Mouse (Mus musculus) gastrocnemius, adult 2 months (tissue): ENCODE measurements around the gene Snx32. TPM values are rescaled to one million over a fixed set of nuclear protein-coding genes. Genes with fewer than 3 reads are reported as not detected.
A peak's percentile ranks its signal among the peaks of the same experiment; 100 is the strongest.

Experiments
- DNase-seq: peaks from one replicate; pipeline ENCODE4 v3.0.0; 2022
- H3K27ac ChIP-seq: fragments of 200-600 bp; 2 replicates; pipeline ENCODE4 v1.8.1; 2022; ENCODE audit warnings: mild to moderate bottlenecking
- H3K4me3 ChIP-seq: fragments of 200-600 bp; 2 replicates; pipeline ENCODE4 v1.8.1; 2022; ENCODE audit warnings: mild to moderate bottlenecking, moderate library complexity
- CTCF ChIP-seq: fragments of 200-600 bp; IDR thresholded peaks from 2 replicates; pipeline ENCODE4 v1.8.1; 2022; ENCODE audit warnings: antibody characterized with exemption, mild to moderate bottlenecking, moderate library complexity
- intact Hi-C: fragments of 180-260 bp; cut with DNase I; formaldehyde crosslinking; loops from one replicate; pipeline ENCODE4 v1.15.1; 2025
- total RNA-seq, 2 experiments: library from RNA; stranded (reverse); gene quantifications; 2 replicates each; pipeline ENCODE4 v1.2.3; 2021

Snx32 gene
- total RNA-seq, 2 experiments from 2014 or later, result 5.8 to 8.0 TPM

- no peak for DNase-seq
- Histone ChIP-seq H3K4me3 (peak overlapping the region; percentile 64), H3K27ac (no peak overlapping the region)
- no peak for TF ChIP-seq CTCF
- intact Hi-C loops, result no loop called here
Observed at GRCm38 (mm10) chr19:5530138-5530524, 19.8 kb upstream of the Snx32 start.

DNA sequence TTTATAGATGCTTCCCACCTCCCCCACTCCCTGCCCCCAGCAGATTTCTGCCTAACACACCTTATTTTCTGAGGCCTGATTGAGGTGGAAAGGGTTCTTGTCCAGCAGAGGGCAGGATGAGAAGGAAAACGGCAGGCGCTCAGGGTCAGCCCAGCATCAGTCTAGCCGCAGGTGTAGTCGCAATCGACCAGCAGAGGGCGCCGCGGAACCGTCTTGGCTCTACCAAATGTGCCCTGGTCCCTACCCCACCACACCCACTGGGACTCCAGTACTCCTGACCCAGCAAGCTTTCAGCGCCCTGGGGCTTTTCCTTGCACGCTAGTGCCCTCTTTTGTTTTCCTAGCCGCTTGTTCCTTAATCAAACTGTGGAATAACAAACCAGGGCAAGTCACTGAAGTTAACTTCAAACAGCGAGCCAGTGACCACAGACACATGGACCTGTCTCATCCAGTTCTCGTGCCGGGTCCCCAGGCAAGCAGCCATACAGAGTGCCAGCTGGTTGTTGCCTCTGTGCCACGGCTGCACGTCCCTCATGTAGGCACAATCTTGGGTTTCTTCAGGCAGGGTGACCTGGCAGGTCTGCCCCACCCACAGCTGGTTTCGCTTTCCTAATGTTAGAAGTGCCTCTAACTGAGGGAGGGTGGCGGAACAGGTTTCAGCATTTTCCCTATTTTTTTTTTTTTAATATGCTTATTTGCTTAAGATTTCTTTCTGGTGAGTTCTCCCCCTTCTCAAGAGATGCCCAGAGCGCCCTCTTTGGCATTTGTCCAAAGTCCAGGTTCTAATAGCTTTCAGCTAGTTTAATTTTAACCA is 19.2 kb upstream of the Snx32 start:
- DNase-seq, result peak; percentile 98
- H3K27ac ChIP-seq, result peak overlapping the region; percentile 43

GRCm38 (mm10) chr19:5525204-5525603 is 14.9 kb upstream of the Snx32 start:
- Histone ChIP-seq H3K4me3 (no peak overlapping the region), H3K27ac (peak overlapping the region; percentile 35; the same call in 1 of the 2 replicates)
- intact Hi-C loops, result no loop called here
- TF ChIP-seq CTCF, result no peak
- peak; percentile 40 for DNase-seq

More for the DNA sequence above, 19.2 kb upstream of the Snx32 start:
- peak overlapping the region; percentile 64 for H3K4me3 ChIP-seq
- intact Hi-C loops, result loop anchor here (1.0 kb wide), 1 partner anchor 39 kb away; the partner anchor contains the start of gene Ap5b1
- peak; percentile 98 for TF ChIP-seq CTCF

DNA sequence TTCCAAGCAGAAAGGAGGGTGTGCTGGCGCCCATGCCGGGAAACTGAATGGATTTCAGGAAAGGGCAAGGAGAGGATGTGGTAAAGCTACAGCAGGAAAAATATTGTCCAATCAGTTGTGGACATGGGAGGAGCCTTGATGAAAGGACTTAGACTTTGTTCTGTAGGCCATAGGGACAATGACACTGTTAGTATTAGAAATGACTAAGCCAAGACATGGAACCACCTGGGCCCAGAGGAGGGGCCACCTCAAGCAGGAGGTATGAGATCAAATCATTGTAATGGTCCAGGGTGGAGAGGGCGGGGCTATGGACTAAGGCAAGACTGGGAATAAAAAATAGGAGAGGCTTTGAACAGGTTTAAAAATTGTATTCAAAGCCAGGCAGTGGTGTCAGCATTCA is 8.4 kb upstream of the Snx32 start:
- TF ChIP-seq CTCF, result no peak
- intact Hi-C loops, result no loop called here
- DNase-seq, result no peak

GRCm38 (mm10) chr19:5516906-5517505 is 6.7 kb upstream of the Snx32 start:
- DNase-seq, result no peak
- no peak overlapping the region for H3K4me3 ChIP-seq
- peak; percentile 7; the same call in 1 of the 2 replicates for TF ChIP-seq CTCF
- intact Hi-C loops, result no loop called here
- no peak overlapping the region for H3K27ac ChIP-seq

More for the DNA sequence above, 8.4 kb upstream of the Snx32 start:
- H3K27ac ChIP-seq, result no peak overlapping the region
- no peak overlapping the region for H3K4me3 ChIP-seq

GRCm38 (mm10) chr19:5515840-5516777 is 5.8 kb upstream of the Snx32 start:
- TF ChIP-seq CTCF, result no peak; the same call in 1 of the 2 replicates
- intact Hi-C loops, result no loop called here
- Histone ChIP-seq H3K27ac (no peak overlapping the region), H3K4me3 (no peak overlapping the region)
- no peak for DNase-seq

DNA sequence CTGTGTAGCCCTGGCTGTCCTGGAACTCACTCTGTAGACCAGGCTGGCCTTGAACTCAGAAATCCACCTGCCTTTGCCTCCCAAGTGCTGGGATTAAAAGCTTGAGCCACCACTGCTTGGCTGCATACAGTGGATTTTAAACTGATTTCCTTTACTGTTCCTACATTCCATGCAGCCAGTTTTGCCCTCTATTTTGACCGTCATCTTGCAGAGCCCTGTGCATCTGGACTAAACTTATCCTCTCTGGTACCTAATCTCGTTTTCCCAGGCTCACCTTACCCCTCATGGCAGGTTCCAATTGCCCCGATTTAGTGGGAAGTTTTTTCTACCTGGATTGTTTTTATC is 2.6 kb upstream of the Snx32 start:
- intact Hi-C loops, result no loop called here
- Histone ChIP-seq H3K4me3 (no peak overlapping the region), H3K27ac (no peak overlapping the region)
- no peak for DNase-seq
- TF ChIP-seq CTCF, result no peak

- intact Hi-C loops, result no loop called here
- DNase-seq, result no peak
- peak overlapping the region; percentile 35 for H3K4me3 ChIP-seq
- peak overlapping the region; percentile 44 for H3K27ac ChIP-seq
- TF ChIP-seq CTCF, result no peak
Observed at GRCm38 (mm10) chr19:5512091-5513004, 2.0 kb upstream of the Snx32 start.

DNA sequence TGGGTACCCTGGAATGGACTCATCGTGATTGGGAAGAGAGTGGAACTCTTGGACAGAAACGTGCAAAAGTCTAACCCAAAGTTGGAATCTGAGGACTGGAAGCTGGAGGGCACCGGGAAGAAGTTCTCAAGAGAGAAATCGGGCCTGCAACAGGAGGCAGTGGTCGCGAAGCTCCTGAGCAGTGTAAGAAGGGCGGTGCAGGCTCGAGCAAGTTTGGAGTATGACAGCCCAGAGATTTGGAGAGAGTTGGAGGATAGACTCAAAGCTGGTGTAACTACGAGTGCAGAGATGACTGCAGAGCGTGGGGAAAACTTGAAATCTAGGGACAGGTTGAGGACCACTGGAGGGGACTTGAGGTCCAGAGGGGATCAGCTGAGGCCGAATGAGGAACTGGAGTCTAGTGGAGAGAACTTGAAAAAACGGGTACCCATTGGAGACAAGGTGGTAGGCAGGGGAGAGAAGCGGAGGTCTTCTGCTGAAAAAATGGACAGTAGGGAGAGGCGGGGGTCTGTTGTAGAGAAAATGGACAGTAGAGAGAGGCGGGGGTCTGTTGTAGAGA is 815 bp upstream of the Snx32 start:
- peak overlapping the region; percentile 93 for H3K4me3 ChIP-seq
- no peak for TF ChIP-seq CTCF
- intact Hi-C loops, result loop anchor here (2.0 kb wide), 1 partner anchor 20 kb away; the partner anchor contains the start of gene Cfl1
- peak overlapping the region; percentile 89 for H3K27ac ChIP-seq
- DNase-seq, result no peak

DNA sequence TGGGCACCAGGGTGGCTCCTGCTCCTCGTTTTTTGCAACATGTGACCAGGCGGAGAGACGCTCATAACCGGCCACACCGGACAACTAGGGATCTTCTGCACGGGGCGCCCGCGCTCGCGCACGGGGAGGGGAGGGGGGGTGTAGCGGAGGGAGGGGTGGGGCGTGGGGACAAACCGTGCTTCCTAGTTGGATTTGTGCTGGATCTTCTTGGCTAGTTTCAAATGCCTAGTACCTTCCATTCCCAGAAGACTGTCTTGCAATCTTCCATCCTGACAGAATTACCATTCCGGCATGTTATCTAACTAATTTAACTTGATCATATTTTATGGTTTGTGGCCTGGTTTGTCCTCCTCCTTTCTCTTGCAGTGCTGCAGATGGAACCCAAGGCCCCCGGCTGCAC is 6.7 kb downstream of the Snx32 start, which contains the start of gene 1700020D05Rik:
Gene 1700020D05Rik (minus strand): TSS at position 101 of the 400 bp plus-strand sequence.
- DNase-seq, result no peak
- intact Hi-C loops, result no loop called here
- no peak for TF ChIP-seq CTCF

DNA sequence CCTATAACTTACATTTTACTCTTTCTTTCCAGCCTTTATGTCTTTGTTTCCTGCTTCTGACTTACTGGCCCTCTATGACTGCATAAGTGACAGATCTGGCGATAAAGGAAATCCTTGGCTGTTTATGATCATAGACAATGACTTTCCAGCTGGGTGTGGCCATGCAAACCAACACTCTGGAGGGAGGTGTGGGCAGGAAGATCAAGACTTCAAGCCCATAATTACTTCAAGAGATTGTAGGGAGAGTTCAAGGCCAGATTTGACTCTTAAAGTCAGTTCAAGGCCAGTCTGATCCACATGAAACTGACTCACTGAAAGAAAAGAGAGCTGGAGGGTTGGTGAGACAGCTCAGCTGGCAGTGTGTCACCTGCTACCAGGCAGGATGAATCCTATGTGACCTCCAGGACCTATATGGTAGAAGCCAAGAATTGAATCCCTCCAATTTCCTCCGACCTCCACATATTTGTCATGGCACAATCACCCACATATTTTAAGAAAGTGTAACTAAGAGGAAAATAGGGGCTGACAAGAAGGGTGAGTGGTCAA is 9.9 kb downstream of the Snx32 start:
- DNase-seq, result no peak
- Histone ChIP-seq H3K27ac (no peak overlapping the region), H3K4me3 (no peak overlapping the region)
- intact Hi-C loops, result no loop called here
- TF ChIP-seq CTCF, result no peak

More for the DNA sequence above, 6.7 kb downstream of the Snx32 start, which contains the start of gene 1700020D05Rik:
- no peak within 1 kb of the TSS for H3K4me3 ChIP-seq
- no peak within 1 kb of the TSS for H3K27ac ChIP-seq
